Mouse (Mus musculus) intestine, embryonic 16.5 days (tissue): ENCODE data around the gene Cyp1a1. TPM values are rescaled to one million over a fixed set of nuclear protein-coding genes. Genes with fewer than 3 reads are reported as not detected.

Experiments
- ATAC-seq: fragments of 200-750 bp; cut with Nextera tagmentation; 2 replicates; pipeline ENCODE4 v1.8.0; 2017; ENCODE audit warnings: moderate TSS enrichment, moderate library complexity
- H3K27ac ChIP-seq: fragments of 300-500 bp; sonication (generic); 2 replicates; pipeline ENCODE4 v1.5.1; 2014; ENCODE audit warnings: mild to moderate bottlenecking, low read length
- H3K27me3 ChIP-seq: fragments of 300-500 bp; sonication (generic); replicated peaks from 2 replicates; pipeline ENCODE4 v1.6.1; 2014; ENCODE audit warnings: low read length, control low read depth, mixed read lengths; ENCODE audit not compliant: control insufficient read depth, insufficient read depth
- H3K36me3 ChIP-seq: fragments of 300-500 bp; sonication (generic); 2 replicates; pipeline ENCODE4 v1.6.1; 2014; ENCODE audit warnings: low read length, control low read depth; ENCODE audit not compliant: control insufficient read depth, insufficient read depth
- H3K4me1 ChIP-seq: fragments of 300-500 bp; sonication (generic); 2 replicates; pipeline ENCODE4 v1.6.1; 2014; ENCODE audit warnings: low read length, control low read depth, mixed read lengths; ENCODE audit not compliant: control insufficient read depth, insufficient read depth
- H3K4me2 ChIP-seq: fragments of 300-500 bp; sonication (generic); 2 replicates; pipeline ENCODE4 v1.6.1; 2014; ENCODE audit warnings: low read depth, low read length, control low read depth
- H3K4me3 ChIP-seq: fragments of 300-500 bp; sonication (generic); 2 replicates; pipeline ENCODE4 v1.5.1; 2014; ENCODE audit warnings: mild to moderate bottlenecking, low read length
- H3K9ac ChIP-seq: fragments of 300-500 bp; sonication (generic); 2 replicates; pipeline ENCODE4 v1.6.1; 2014; ENCODE audit warnings: low read depth, low read length
- H3K9me3 ChIP-seq: fragments of 300-500 bp; sonication (generic); 2 replicates; pipeline ENCODE4 v1.6.1; 2016; ENCODE audit warnings: low read length, control low read depth; ENCODE audit not compliant: control insufficient read depth
- WGBS: fragments of 180-500 bp; shearing (Covaris S2); extraction: QIAGEN DNeasy Blood & Tissue Kit; methylation state at CpG from one replicate; pipeline ENCODE4 v1.1.7; 2014; 5-methylcytosine and 5-hydroxymethylcytosine counted together
- polyA plus RNA-seq: library from polyadenylated mRNA; unstranded; fragments of >200 nt; fragmentation: Nextera tagmentation; extraction: Ambion mirVana; gene quantifications from 2 replicates; pipeline ENCODE4 v1.2.1, GENCODE M21; 2015

Cyp1a1 gene
- polyA plus RNA-seq, 1 experiment from 2014 or later: not detected

DNA sequence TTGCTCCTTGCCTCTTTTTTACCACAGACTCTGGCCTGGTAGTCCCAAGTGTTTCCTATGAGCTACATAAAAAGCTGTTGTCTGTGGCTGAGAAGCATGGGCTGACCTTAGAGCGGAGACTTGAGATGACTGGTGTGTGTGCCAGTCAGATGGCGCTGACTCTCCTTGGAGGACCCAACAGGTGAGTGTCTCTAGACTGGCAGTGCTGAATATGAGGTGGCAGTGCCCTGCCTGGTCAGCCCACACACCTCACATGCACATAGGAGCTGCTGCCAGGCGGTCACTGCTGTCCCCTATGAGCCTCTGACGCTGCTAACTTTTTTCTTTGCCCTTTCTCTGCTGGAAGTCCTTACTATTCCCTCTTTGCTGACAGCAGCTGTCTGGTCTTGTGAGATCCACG lies 52.1 kb downstream of the Cyp1a1 start:
- ATAC-seq: no peak
- Histone ChIP-seq H3K9ac (no peak overlapping the region), H3K9me3 (no peaks in the 10 kb centered on the region), H3K27me3 (no peaks in the 10 kb centered on the region), H3K4me2 (no peak overlapping the region), H3K36me3 (0 out of 2 replicates have a peak, but pooled peaks cover 3% of the 10 kb centered on the region), H3K27ac (no peak overlapping the region), H3K4me3 (no peak overlapping the region), H3K4me1 (no peaks in the 10 kb centered on the region)
- WGBS: 89% methylated on average over 5 of the region's 5 CpGs

DNA sequence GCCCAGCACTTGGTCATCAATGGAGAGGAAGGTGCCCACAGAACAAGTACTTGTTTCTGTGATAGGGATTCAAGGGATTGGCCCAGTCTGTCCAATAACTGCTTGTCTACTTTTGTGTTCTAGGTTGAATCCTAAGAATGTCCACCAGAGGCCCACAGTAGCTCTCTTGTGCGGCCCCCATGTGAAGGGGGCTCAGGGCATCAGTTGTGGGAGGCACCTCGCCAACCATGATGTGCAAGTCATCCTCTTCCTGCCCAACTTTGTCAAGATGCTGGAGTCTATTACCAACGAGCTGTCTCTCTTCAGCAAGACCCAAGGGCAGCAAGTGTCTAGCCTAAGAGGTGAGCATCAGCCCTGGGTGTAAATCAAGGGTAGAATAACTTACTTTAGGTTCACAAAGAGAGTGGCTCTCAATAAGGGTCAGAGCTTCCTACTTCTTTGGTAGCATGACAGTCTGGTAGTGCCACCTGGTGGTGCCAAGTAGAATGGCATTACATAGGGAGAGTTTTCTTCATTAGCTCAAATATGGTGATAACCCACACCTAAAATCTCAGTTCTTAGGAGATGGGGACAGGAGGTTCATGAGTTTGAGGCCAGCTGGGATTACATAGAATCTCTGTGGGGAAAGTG lies 56.8 kb downstream of the Cyp1a1 start:
- no peak overlapping the region for H3K4me3 ChIP-seq
- no peak overlapping the region for H3K9ac ChIP-seq
- no peak overlapping the region for H3K27ac ChIP-seq
- no peak overlapping the region for H3K4me2 ChIP-seq
- H3K27me3 ChIP-seq: no peaks in the 10 kb centered on the region
- WGBS: 70% methylated on average over 3 of the region's 3 CpGs
- no peaks in the 10 kb centered on the region for H3K9me3 ChIP-seq
- peaks cover 25% of the 10 kb centered on the region for H3K36me3 ChIP-seq
- ATAC-seq: 0 out of 2 replicates have a peak, but pooled peaks have one; percentile 11
- H3K4me1 ChIP-seq: no peaks in the 10 kb centered on the region

DNA sequence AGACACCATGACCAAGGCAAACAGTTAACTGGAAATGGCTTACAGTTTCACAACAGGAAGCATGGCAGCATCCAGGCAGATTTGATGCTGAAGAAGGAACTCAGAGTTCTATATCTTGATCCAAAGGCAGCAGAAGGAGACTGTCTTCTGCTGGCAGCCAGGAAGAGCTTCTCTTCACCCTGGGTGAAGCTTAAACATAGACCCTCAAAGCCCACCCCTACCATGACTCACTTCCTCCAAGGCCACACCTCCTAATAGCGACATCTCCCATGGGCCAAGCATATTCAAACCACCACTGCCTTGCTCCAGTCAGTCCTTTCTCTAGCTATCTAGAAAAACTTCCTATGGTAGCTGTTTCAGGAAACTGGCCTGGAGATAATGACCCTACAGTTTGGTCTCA lies 59.3 kb downstream of the Cyp1a1 start:
- H3K4me1 ChIP-seq: no peaks in the 10 kb centered on the region
- H3K9ac ChIP-seq: no peak overlapping the region
- no peak overlapping the region for H3K27ac ChIP-seq
- H3K4me2 ChIP-seq: no peak overlapping the region
- no peak for ATAC-seq
- H3K9me3 ChIP-seq: no peaks in the 10 kb centered on the region
- 61% methylated on average over 1 of the region's 1 CpGs for WGBS
- H3K36me3 ChIP-seq: peaks cover 35% of the 10 kb centered on the region
- no peaks in the 10 kb centered on the region for H3K27me3 ChIP-seq
- no peak overlapping the region for H3K4me3 ChIP-seq

DNA sequence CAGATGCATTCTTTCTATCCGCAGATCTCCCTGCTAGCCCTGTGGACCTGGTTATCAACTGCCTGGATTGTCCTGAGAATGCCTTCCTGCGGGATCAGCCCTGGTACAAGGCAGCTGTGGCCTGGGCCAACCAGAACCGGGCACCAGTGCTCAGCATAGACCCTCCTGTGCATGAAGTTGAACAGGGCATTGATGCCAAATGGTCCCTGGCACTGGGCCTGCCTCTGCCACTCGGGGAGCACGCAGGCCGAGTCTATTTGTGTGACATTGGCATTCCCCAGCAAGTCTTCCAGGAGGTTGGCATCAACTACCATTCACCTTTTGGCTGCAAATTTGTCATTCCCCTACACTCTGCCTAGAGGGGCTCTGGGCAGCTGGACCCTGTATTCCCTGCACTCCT lies 60.4 kb downstream of the Cyp1a1 start:
- no peak for ATAC-seq
- H3K4me3 ChIP-seq: no peak overlapping the region
- H3K4me1 ChIP-seq: no peaks in the 10 kb centered on the region
- H3K27ac ChIP-seq: no peak overlapping the region
- no peaks in the 10 kb centered on the region for H3K27me3 ChIP-seq
- WGBS: 91% methylated on average over 6 of the region's 6 CpGs
- peaks cover 40% of the 10 kb centered on the region for H3K36me3 ChIP-seq
- H3K9ac ChIP-seq: no peak overlapping the region
- no peaks in the 10 kb centered on the region for H3K9me3 ChIP-seq
- H3K4me2 ChIP-seq: no peak overlapping the region

DNA sequence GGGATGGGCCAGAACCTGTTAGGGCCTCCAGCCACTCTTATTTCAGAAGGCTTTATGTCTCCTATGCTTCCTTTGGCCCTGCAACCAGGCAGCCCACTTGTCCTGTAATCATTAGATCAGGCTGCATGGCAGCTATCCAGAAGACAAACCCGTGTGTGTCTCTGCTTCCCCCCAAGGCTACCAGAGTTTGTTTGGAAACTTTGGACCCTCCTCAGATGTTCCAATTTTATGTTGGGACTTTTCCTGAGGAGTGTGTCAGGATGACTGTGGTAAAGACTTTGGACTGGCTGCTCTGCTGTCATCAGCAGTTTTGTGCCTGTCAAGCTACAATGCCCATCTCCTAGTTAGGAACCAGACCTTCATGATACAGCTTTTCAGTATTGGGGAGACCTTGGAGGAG lies 61.1 kb downstream of the Cyp1a1 start:
- Histone ChIP-seq H3K4me1 (no peaks in the 10 kb centered on the region), H3K9me3 (no peaks in the 10 kb centered on the region), H3K36me3 (peaks cover 47% of the 10 kb centered on the region), H3K4me2 (no peak overlapping the region), H3K27me3 (no peaks in the 10 kb centered on the region), H3K4me3 (no peak overlapping the region), H3K27ac (no peak overlapping the region), H3K9ac (no peak overlapping the region)
- no peak for ATAC-seq
- WGBS: 40% methylated on average over 1 of the region's 1 CpGs

DNA sequence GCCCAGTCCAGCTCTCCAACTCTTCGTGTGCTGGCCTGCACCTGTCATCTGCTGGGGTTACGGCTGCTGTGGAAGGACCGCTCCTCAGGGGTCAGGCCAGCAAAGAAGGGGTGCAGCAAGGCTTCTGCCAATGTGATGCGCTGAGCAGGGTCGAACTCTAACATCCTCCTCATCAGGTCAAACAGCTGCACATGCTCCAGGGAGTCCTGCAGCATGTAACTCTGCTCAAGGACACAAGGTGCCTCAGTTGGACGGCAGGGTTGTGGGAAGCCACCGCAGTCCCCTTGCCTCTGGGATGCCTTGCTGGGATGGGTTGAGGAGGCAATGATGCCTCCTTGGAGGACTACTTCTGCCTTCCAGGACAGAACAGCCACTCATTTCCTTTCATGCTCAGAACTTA lies 63.2 kb downstream of the Cyp1a1 start:
- Histone ChIP-seq H3K27me3 (no peaks in the 10 kb centered on the region), H3K27ac (no peak overlapping the region), H3K4me1 (no peaks in the 10 kb centered on the region), H3K9me3 (no peaks in the 10 kb centered on the region), H3K36me3 (peaks cover 56% of the 10 kb centered on the region), H3K9ac (no peak overlapping the region), H3K4me2 (no peak overlapping the region), H3K4me3 (no peak overlapping the region)
- WGBS: 84% methylated on average over 7 of the region's 7 CpGs
- no peak for ATAC-seq

Other genes starting within 250 kb of the Cyp1a1 start
- 25.2 and 29.4 TPM in 2 replicates for gene Ppcdc, start 247.8 kb upstream of the Cyp1a1 start, polyA plus RNA-seq
- 15.2 and 16.2 TPM in 2 replicates for gene Scamp5, start 219.9 kb upstream of the Cyp1a1 start, polyA plus RNA-seq
- gene Rpp25, start 183.9 kb upstream of the Cyp1a1 start, polyA plus RNA-seq: 6.3 and 6.8 TPM in 2 replicates
- gene Cox5a, start 166.7 kb upstream of the Cyp1a1 start, polyA plus RNA-seq: 980 and 987 TPM in 2 replicates
- 13.6 and 13.7 TPM in 2 replicates for gene Fam219b, start 150.4 kb upstream of the Cyp1a1 start, polyA plus RNA-seq
- gene Mpi, start 135.2 kb upstream of the Cyp1a1 start, polyA plus RNA-seq: 58.4 and 59.4 TPM in 2 replicates
- 95.7 and 97.2 TPM in 2 replicates for gene Scamp2, start 127.0 kb upstream of the Cyp1a1 start, polyA plus RNA-seq
- 18.0 and 19.0 TPM in 2 replicates for gene Ulk3, start 98.5 kb upstream of the Cyp1a1 start, polyA plus RNA-seq
- gene Cplx3, start 81.6 kb upstream of the Cyp1a1 start, polyA plus RNA-seq: not detected in 2 replicates
- not detected in 2 replicates for gene Lman1l, start 67.2 kb upstream of the Cyp1a1 start, polyA plus RNA-seq
- gene Csk, start 34.3 kb upstream of the Cyp1a1 start, polyA plus RNA-seq: 35.9 and 36.6 TPM in 2 replicates
- gene Cyp1a2, start 4.2 kb upstream of the Cyp1a1 start, polyA plus RNA-seq: not detected in 2 replicates
- 27.6 and 28.4 TPM in 2 replicates for gene Edc3, start 20.6 kb downstream of the Cyp1a1 start, polyA plus RNA-seq
- 55.6 and 63.1 TPM in 2 replicates for gene Clk3, start 77.9 kb downstream of the Cyp1a1 start, polyA plus RNA-seq
- 7.5 and 8.7 TPM in 2 replicates for gene Arid3b, start 148.9 kb downstream of the Cyp1a1 start, polyA plus RNA-seq
- 91.3 and 91.6 TPM in 2 replicates for gene Ubl7, start 223.1 kb downstream of the Cyp1a1 start, polyA plus RNA-seq